Mouse (Mus musculus) neural tube, embryonic 11.5 days (tissue): ENCODE results near the gene Tbck. TPM values are rescaled to one million over a fixed set of nuclear protein-coding genes. Genes with fewer than 3 reads are reported as not detected.

ENCODE experiments used
- ATAC-seq: fragments of 200-750 bp; cut with Nextera tagmentation; 2 replicates; pipeline ENCODE4 v1.8.0; 2017; ENCODE audit warnings: moderate number of reproducible peaks, mild to moderate bottlenecking, moderate TSS enrichment, moderate library complexity; ENCODE audit not compliant: insufficient read depth, low FRiP score, low TSS enrichment
- DNase-seq: peaks from one replicate; pipeline ENCODE4 v3.0.0-alpha.2; 2015; ENCODE audit warnings: low spot score
- H3K27ac ChIP-seq: fragments of 300-500 bp; sonication (generic); 2 replicates; pipeline ENCODE4 v1.5.1; 2014; ENCODE audit warnings: low read depth, mild to moderate bottlenecking, low read length
- H3K27me3 ChIP-seq: fragments of 300-500 bp; sonication (generic); 2 replicates; pipeline ENCODE4 v1.6.1; 2014; ENCODE audit warnings: mild to moderate bottlenecking, low read length, mixed read lengths; ENCODE audit not compliant: control insufficient read depth, insufficient read depth
- H3K36me3 ChIP-seq: fragments of 300-500 bp; sonication (generic); 2 replicates; pipeline ENCODE4 v1.6.1; 2014; ENCODE audit warnings: mild to moderate bottlenecking, low read length, moderate library complexity, mixed read lengths; ENCODE audit not compliant: control insufficient read depth, insufficient read depth
- H3K4me1 ChIP-seq: fragments of 300-500 bp; sonication (generic); 2 replicates; pipeline ENCODE4 v1.6.1; 2014; ENCODE audit warnings: low read length, mixed read lengths; ENCODE audit not compliant: control insufficient read depth, insufficient read depth
- H3K4me2 ChIP-seq: fragments of 300-500 bp; sonication (generic); 2 replicates; pipeline ENCODE4 v1.6.1; 2014; ENCODE audit warnings: low read depth, mild to moderate bottlenecking, moderate library complexity
- H3K4me3 ChIP-seq: fragments of 300-500 bp; sonication (generic); 2 replicates; pipeline ENCODE4 v1.5.1; 2014; ENCODE audit warnings: low read depth, low read length
- H3K9ac ChIP-seq: fragments of 300-500 bp; sonication (generic); 2 replicates; pipeline ENCODE4 v1.6.1; 2014; ENCODE audit warnings: mild to moderate bottlenecking, low read length
- H3K9me3 ChIP-seq: fragments of 300-500 bp; sonication (generic); 2 replicates; pipeline ENCODE4 v1.6.1; 2016; ENCODE audit warnings: low read length; ENCODE audit not compliant: control insufficient read depth
- WGBS: fragments of 180-500 bp; shearing (Covaris S2); extraction: QIAGEN DNeasy Blood & Tissue Kit; methylation state at CpG from one replicate; pipeline ENCODE4 v1.1.7; 2014; 5-methylcytosine and 5-hydroxymethylcytosine counted together
- polyA plus RNA-seq: library from polyadenylated mRNA; unstranded; fragments of >200 nt; fragmentation: Nextera tagmentation; extraction: Ambion mirVana; gene quantifications from 2 replicates; pipeline ENCODE4 v1.2.1, GENCODE M21; 2014

Gene Tbck
- 23.5 and 23.9 TPM in 2 replicates for polyA plus RNA-seq

DNA sequence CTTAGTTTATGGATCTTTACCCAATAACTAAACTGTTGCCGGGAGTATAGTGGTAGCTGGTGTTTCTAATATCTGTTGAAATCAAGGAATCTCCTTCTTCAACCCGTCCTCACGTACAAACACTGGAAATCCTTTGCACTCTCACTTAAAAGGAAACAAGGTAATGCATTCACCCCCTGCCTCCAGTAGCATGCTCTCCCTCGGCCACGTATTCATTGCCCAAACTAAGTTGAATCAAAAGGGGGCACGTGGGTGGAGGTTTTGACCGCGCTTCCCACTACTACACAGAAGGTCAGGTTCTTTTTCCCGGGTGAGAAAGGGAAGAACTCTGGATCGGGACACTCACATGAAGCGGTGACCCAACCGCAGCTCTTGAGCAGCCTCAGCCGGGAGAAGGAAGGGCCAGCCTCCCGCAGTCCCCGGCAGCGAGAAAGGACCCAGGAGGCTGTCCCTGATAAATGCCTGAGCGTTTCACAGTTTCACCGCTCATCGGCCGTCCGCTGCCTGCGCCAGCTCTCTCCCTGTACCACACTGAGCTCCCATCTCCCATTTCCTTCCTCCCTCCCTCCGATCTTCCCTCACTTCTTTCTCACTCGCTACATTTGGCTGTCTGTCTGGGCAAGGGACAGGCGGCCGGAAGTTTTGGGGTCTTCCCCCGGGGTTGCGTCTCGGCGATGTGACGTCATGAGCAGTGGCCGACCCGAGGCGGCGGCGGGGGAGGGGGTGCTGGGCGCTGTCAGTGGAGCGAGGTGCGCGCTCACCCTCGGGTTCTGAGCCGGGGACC, at the start of gene Tbck:
Gene Tbck, plus strand, starts transcription at position 698 of the 784 bp plus-strand sequence.
- DNase-seq (peak; percentile 94), ATAC-seq (peak; percentile 97)
- Histone ChIP-seq H3K27me3 (no peaks in the 10 kb centered on the region), H3K27ac (peak within 1 kb of the TSS; percentile 76), H3K4me3 (peak within 1 kb of the TSS; percentile 87), H3K9ac (peak within 1 kb of the TSS; percentile 94), H3K36me3 (no peaks in the 10 kb centered on the region), H3K9me3 (no peaks in the 10 kb centered on the region), H3K4me1 (no peaks in the 10 kb centered on the region), H3K4me2 (peak within 1 kb of the TSS; percentile 42)
- WGBS, result under 1% methylated on average over 42 of the region's 42 CpGs

DNA sequence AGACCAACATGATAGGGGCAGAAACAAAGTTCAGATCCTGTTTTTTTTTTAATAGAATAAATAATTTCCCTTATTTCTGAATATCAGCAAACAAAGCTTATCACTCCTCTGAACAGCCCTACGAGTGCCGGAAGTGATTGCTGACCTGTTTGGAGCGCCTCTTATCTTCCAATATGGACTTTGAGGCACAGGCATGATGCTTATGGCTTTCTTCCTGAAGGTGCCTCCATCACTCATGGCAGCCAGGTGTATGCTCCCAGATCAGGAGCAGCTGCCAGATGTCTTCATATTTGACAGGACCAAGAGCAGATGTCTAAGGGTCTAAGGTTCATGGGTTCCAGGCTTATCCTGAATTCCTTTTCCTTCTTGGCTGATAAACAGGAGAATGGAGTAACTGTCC, 46.9 kb upstream of the Tbck start:
- DNase-seq, result no peak
- H3K27me3 ChIP-seq, result no peaks in the 10 kb centered on the region
- WGBS, result 92% methylated on average over 3 of the region's 3 CpGs
- H3K9me3 ChIP-seq, result no peaks in the 10 kb centered on the region
- H3K4me3 ChIP-seq, result no peak overlapping the region
- H3K27ac ChIP-seq, result no peak overlapping the region
- H3K9ac ChIP-seq, result no peak overlapping the region
- no peak overlapping the region for H3K4me2 ChIP-seq
- no peaks in the 10 kb centered on the region for H3K4me1 ChIP-seq
- no peaks in the 10 kb centered on the region for H3K36me3 ChIP-seq
- no peak for ATAC-seq

DNA sequence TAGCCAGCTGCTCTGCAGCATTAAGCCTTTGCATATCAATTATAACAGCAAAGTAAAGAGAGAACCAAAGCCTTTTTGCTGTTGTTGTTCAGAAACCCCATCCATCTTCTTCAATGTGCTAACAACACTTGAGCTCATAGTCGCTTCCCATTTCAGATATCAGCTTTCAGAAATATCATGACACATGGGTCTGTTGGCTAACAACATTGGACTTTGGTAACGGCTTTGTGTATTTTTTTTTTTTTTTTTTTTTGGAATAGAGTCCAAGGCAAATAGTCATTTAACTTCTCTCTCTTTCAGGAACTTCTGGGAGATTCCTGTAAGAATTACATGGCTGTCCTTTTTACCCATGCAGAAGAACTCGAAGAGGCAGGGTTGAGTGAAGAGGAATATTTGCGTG, 39.9 kb upstream of the Tbck start:
- ATAC-seq, result no peak
- Histone ChIP-seq H3K9me3 (no peaks in the 10 kb centered on the region), H3K27me3 (no peaks in the 10 kb centered on the region), H3K9ac (no peak overlapping the region), H3K4me2 (no peak overlapping the region), H3K4me3 (no peak overlapping the region), H3K36me3 (no peaks in the 10 kb centered on the region), H3K27ac (no peak overlapping the region), H3K4me1 (no peaks in the 10 kb centered on the region)
- no peak for DNase-seq
- WGBS, result 85% methylated on average over 4 of the region's 4 CpGs

DNA sequence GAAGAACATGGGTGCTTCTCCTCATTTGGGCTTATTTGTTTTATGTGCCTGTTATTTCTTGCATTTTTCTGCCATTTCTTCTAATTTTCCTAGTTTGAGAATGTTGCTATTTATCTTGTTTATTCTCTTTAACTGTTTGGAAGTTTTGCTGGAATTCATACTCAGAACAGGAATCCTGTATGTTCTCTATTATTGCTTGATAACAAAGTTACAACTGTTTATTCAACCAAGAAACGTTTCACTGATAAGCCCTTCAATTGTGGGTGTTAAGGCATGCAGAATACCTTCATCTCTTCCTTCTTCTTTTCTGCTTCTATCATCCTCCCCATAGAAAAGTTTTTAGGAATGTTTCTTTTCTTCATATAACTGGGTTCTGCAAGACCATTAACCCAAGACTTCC, 37.1 kb upstream of the Tbck start:
- no peaks in the 10 kb centered on the region for H3K27me3 ChIP-seq
- DNase-seq (no peak), ATAC-seq (no peak)
- H3K9ac ChIP-seq, result no peak overlapping the region
- H3K36me3 ChIP-seq, result no peaks in the 10 kb centered on the region
- no peaks in the 10 kb centered on the region for H3K9me3 ChIP-seq
- H3K4me3 ChIP-seq, result no peak overlapping the region
- no peak overlapping the region for H3K27ac ChIP-seq
- no peaks in the 10 kb centered on the region for H3K4me1 ChIP-seq
- WGBS, result 69% methylated on average over 1 of the region's 1 CpGs
- no peak overlapping the region for H3K4me2 ChIP-seq

DNA sequence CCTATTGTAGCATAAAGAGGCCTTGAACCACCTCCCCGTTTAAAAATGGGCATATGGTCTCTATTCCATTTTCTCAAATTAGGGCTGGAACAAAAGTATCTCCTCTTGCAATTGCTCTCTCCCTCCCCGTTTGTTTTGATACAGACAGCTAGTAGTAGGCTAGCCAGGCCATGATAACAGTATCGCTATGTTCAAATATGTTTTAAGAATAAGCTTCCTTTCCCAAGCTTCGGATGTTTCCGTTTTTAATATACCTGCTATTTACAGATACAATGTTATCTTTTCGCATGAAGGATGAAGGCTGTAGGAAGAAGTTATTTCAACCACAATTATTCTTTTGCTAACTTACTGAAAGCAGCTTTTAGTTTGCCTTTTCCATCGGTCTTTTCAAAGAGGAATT, 34.6 kb upstream of the Tbck start:
- no peak overlapping the region for H3K4me2 ChIP-seq
- WGBS, result 89% methylated on average over 7 of the region's 7 CpGs
- no peaks in the 10 kb centered on the region for H3K27me3 ChIP-seq
- no peak for DNase-seq
- no peaks in the 10 kb centered on the region for H3K9me3 ChIP-seq
- no peaks in the 10 kb centered on the region for H3K4me1 ChIP-seq
- no peak for ATAC-seq
- no peak overlapping the region for H3K27ac ChIP-seq
- no peak overlapping the region for H3K4me3 ChIP-seq
- H3K36me3 ChIP-seq, result no peaks in the 10 kb centered on the region
- no peak overlapping the region for H3K9ac ChIP-seq

DNA sequence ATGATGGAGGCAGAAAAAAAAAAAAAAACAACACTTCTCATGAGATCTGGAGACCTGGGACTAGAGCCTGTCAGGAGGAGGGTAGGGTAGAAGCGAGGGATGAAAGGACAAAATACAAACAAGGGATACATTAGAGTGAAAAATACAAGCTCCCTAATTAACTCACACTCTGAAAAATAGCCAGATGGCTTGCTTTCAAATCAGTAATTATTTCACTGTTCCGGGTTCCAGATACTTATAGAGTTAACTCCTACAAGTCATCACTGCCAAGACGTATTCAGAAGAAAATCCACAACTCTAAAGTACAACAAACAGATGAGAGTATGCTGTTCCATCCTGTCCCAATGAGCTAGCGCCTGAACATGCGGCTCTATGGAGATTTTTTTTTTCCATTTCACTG, 33.8 kb upstream of the Tbck start:
- no peak overlapping the region for H3K27ac ChIP-seq
- no peaks in the 10 kb centered on the region for H3K4me1 ChIP-seq
- no peaks in the 10 kb centered on the region for H3K36me3 ChIP-seq
- no peak overlapping the region for H3K4me3 ChIP-seq
- H3K9me3 ChIP-seq, result no peaks in the 10 kb centered on the region
- DNase-seq, result no peak
- H3K4me2 ChIP-seq, result no peak overlapping the region
- ATAC-seq, result no peak
- 93% methylated on average over 5 of the region's 5 CpGs for WGBS
- no peaks in the 10 kb centered on the region for H3K27me3 ChIP-seq
- no peak overlapping the region for H3K9ac ChIP-seq

DNA sequence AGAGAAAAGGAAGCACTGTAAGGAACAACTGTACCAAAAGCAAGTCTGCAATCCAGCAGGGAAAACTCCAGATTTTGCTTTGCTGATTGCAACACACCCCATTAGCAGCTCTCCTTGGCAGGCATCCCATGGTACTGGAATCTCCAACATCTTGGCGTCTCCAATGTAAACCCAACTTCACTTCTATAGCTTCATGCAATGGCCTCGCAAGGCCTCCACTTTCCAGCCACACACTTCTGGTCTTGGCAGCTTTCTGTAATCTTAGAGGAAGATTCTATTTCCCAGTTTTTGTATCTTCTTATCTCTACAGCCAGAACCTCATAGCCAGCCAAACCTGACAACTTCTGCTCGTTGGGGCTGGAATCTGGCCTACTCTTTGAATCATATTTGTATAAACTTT, 32.2 kb upstream of the Tbck start:
- DNase-seq (no peak), ATAC-seq (no peak)
- Histone ChIP-seq H3K4me2 (no peak overlapping the region), H3K27ac (no peak overlapping the region), H3K9me3 (no peaks in the 10 kb centered on the region), H3K4me3 (no peak overlapping the region), H3K9ac (no peak overlapping the region), H3K27me3 (no peaks in the 10 kb centered on the region), H3K4me1 (no peaks in the 10 kb centered on the region), H3K36me3 (no peaks in the 10 kb centered on the region)
- 82% methylated on average over 3 of the region's 3 CpGs for WGBS

DNA sequence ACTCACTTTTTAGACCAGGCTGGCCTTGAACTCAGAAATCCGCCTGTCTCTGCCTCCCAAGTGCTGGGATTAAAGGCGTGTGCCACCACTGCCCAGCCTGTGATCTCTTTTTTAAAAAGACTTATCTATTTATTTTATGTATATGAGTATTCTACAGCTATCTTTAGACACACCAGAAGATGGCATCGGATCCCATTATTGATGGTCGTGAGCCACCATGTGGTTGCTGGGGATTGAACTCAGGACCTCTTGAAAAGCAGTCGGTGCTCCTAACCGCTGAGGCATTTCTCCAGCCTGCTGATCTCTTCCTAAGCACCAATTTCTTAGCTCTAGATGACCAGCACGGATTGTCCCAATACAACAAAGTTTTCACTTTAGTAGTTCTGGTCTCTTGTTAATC, 30.0 kb upstream of the Tbck start:
- 89% methylated on average over 7 of the region's 7 CpGs for WGBS
- no peak for ATAC-seq
- Histone ChIP-seq H3K4me2 (no peak overlapping the region), H3K4me3 (no peak overlapping the region), H3K27ac (no peak overlapping the region), H3K9ac (no peak overlapping the region), H3K9me3 (no peaks in the 10 kb centered on the region), H3K27me3 (no peaks in the 10 kb centered on the region), H3K4me1 (no peaks in the 10 kb centered on the region), H3K36me3 (no peaks in the 10 kb centered on the region)
- DNase-seq, result no peak

DNA sequence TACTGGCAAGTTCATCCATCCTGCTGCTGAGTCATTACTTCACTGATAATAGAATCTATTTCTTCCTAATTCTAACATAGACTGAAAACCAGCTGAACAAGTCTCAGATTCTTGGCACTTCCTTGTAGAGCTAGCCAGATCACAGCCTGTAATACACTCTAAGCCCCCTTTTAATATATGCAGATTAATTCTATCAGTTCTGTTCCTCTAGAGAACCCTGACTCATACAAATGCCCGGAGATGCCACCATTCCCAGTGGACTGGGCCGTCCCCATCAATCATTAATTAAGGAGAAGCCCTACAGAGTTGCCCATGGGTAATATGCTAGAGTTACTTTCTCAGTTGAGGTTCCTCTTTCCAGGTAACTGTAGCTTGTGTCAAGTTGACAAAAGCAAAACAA, 28.0 kb upstream of the Tbck start:
- 84% methylated on average over 2 of the region's 2 CpGs for WGBS
- Histone ChIP-seq H3K9ac (no peak overlapping the region), H3K4me3 (no peak overlapping the region), H3K4me1 (no peaks in the 10 kb centered on the region), H3K9me3 (no peaks in the 10 kb centered on the region), H3K27me3 (no peaks in the 10 kb centered on the region), H3K36me3 (peaks cover 2% of the 10 kb centered on the region; the same call in 1 of the 2 replicates), H3K27ac (no peak overlapping the region), H3K4me2 (no peak overlapping the region)
- ATAC-seq, result peak; percentile 31; the same call in 1 of the 2 replicates
- no peak for DNase-seq
